Mouse (Mus musculus): ENCODE measurements around the gene Ift172.

- TF ChIP-seq CTCF (IDR thresholded peaks at IDR 0.05; ENCODE audit: extremely low read depth, insufficient read depth, insufficient read length, insufficient replicate concordance) (no peak), POLR2A (IDR thresholded peaks at IDR 0.05; ENCODE audit: low read depth, low read length) (no peak)
These were observed 40.2 kb downstream of the Ift172 start for GRCm38 (mm10) chr5:31250716-31251115.

Data from spleen, adult 2 months (tissue).